Mouse (Mus musculus) ES-Bruce4 (cell line): Measurements from ENCODE around the gene 6430628N08Rik.

Experiments
- CTCF ChIP-seq: IDR thresholded peaks from one replicate; pipeline ENCODE4 v1.8.1; 2011; ENCODE audit warnings: low read depth, low read length
- EP300 ChIP-seq: IDR thresholded peaks from 2 replicates; pipeline ENCODE4 v1.6.1; 2011; ENCODE audit warnings: low read depth, low read length; ENCODE audit not compliant: insufficient read depth
- POLR2A ChIP-seq: IDR thresholded peaks from one replicate; pipeline ENCODE4 v1.8.1; 2011; ENCODE audit warnings: low read length; ENCODE audit not compliant: insufficient read depth

DNA sequence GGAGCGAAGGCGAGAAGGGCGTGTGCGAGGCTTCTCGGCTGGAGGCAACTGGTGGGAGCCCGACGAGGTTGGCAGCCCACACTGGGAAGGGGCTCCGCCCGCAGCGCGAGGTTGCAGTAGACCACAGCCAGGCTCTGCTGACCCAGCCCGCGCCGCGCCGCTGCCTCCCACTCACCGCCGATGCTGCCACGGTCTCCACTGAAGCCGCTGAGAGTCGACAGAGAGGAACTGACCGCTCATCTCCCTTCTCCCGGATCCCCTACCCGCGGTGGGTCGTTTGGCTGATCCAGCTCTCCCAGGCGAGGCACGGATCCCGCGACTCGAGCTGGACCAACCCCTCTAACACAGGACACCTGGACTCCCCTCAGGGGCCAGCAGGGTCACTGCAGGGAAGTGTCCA is at the start of gene 6430628N08Rik:
- TF ChIP-seq CTCF = no peak
- TF ChIP-seq POLR2A = no peak
- no peak for TF ChIP-seq EP300
